Mouse (Mus musculus) embryonic facial prominence, embryonic 10.5 days (tissue): ENCODE results near the gene Ech1. TPM values are rescaled to one million over a fixed set of nuclear protein-coding genes. Genes with fewer than 3 reads are reported as not detected.

Source experiments
- DNase-seq: peaks from one replicate; pipeline ENCODE4 v3.0.0-alpha.2; 2017; ENCODE audit warnings: low spot score
- H3K27ac ChIP-seq: fragments of 300-500 bp; sonication (generic); replicated peaks from 2 replicates; pipeline ENCODE4 v1.5.1; 2016; ENCODE audit warnings: mild to moderate bottlenecking
- H3K27me3 ChIP-seq: fragments of 300-500 bp; sonication (generic); replicated peaks from 2 replicates; pipeline ENCODE4 v1.6.1; 2016; ENCODE audit warnings: low read depth, mild to moderate bottlenecking; ENCODE audit not compliant: poor library complexity, severe bottlenecking
- H3K36me3 ChIP-seq: fragments of 300-500 bp; sonication (generic); replicated peaks from 2 replicates; pipeline ENCODE4 v1.6.1; 2016; ENCODE audit warnings: mild to moderate bottlenecking, moderate library complexity
- H3K4me1 ChIP-seq: fragments of 300-500 bp; sonication (generic); 2 replicates; pipeline ENCODE4 v1.6.1; 2016
- H3K4me3 ChIP-seq: fragments of 300-500 bp; sonication (generic); 2 replicates; pipeline ENCODE4 v1.5.1; 2016; ENCODE audit warnings: mild to moderate bottlenecking, moderate library complexity
- H3K9me3 ChIP-seq: fragments of 300-500 bp; sonication (generic); 2 replicates; pipeline ENCODE4 v1.6.1; 2016; ENCODE audit warnings: mild to moderate bottlenecking
- WGBS: fragments of 180-500 bp; shearing (Covaris S2); methylation state at CpG from one replicate; pipeline ENCODE4 v1.1.7; 2016; 5-methylcytosine and 5-hydroxymethylcytosine counted together
- polyA plus RNA-seq: library from polyadenylated mRNA; unstranded; fragments of >200 nt; fragmentation: Nextera tagmentation; extraction: Ambion mirVana; gene quantifications from 2 replicates; pipeline ENCODE4 v1.2.1, GENCODE M21; 2016

The Ech1 gene
- polyA plus RNA-seq, 1 experiment from 2014 or later = 81.7 TPM

GRCm38 (mm10) chr7:28792391-28793185 is 32.4 kb upstream of the Ech1 start:
- 84% methylated on average over 14 of the region's 14 CpGs for WGBS
- Histone ChIP-seq H3K9me3 (no peaks in the 10 kb centered on the region), H3K4me1 (peaks cover 65% of the 10 kb centered on the region), H3K27me3 (no peaks in the 10 kb centered on the region), H3K27ac (peak overlapping the region; percentile 65), H3K36me3 (peaks cover 11% of the 10 kb centered on the region), H3K4me3 (no peak overlapping the region)
- DNase-seq = no peak

- Histone ChIP-seq H3K4me3 (no peak overlapping the region), H3K4me1 (peaks cover 54% of the 10 kb centered on the region), H3K27me3 (no peaks in the 10 kb centered on the region), H3K9me3 (no peaks in the 10 kb centered on the region), H3K27ac (no peak overlapping the region), H3K36me3 (peaks cover under 1% of the 10 kb centered on the region; the same call in 1 of the 2 replicates)
- DNase-seq = no peak
- 36% methylated on average over 2 of the region's 2 CpGs for WGBS
Measured at GRCm38 (mm10) chr7:28793834-28794233, 31.2 kb upstream of the Ech1 start.

DNA sequence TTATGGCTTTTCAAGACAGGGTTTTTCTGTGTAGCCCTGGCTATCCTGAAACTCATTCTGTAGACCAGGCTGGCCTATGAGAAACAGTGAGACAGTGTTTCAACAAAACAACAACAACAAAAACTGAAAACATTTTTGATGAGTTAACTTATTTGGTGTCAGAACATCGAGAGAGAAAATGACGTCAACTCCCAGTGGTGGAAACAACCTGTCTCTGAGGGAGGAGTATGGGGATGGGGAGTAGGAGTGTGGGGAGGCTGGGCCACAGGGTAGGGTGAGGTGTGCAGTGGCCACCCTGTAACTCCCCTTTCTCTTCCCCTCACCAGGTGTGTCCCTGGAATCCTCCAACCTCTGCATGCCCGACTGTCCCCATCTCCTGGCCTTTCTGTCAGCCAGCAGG is 30.5 kb upstream of the Ech1 start:
- no peak overlapping the region for H3K27ac ChIP-seq
- H3K27me3 ChIP-seq = no peaks in the 10 kb centered on the region
- no peaks in the 10 kb centered on the region for H3K9me3 ChIP-seq
- no peak for DNase-seq
- 92% methylated on average over 3 of the region's 3 CpGs for WGBS
- H3K4me1 ChIP-seq = peaks cover 48% of the 10 kb centered on the region
- H3K4me3 ChIP-seq = no peak overlapping the region
- no peaks in the 10 kb centered on the region for H3K36me3 ChIP-seq

- Histone ChIP-seq H3K36me3 (no peaks in the 10 kb centered on the region), H3K4me1 (peaks cover 34% of the 10 kb centered on the region), H3K4me3 (peak overlapping the region; percentile 44; the same call in 1 of the 2 replicates), H3K9me3 (no peaks in the 10 kb centered on the region), H3K27ac (peak overlapping the region; percentile 74), H3K27me3 (no peaks in the 10 kb centered on the region)
- 78% methylated on average over 15 of the region's 15 CpGs for WGBS
- DNase-seq = no peak
Measured at GRCm38 (mm10) chr7:28795832-28796231, 29.2 kb upstream of the Ech1 start.

DNA sequence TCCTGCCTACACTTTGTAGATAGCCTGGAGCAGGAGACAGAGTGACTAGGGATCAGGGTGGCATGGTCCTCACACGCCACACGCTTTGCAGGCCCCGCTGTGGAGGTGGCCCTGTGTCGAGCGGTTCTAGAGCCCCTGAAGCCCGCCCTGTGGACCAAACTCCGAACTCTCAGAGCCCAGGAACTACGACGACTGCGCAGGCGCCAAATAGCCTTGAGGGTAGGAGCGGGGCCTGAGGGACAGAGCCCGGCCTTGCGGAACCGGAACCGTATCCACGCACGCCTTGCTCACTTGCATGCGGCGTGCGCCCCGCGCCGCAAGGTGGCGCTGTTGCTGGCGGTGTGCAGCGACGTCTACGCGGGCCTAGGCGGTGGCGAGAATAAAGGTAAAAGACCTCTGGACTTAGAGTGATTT is 28.4 kb upstream of the Ech1 start:
- 18% methylated on average over 32 of the region's 32 CpGs for WGBS
- Histone ChIP-seq H3K4me3 (peak overlapping the region; percentile 44), H3K27me3 (no peaks in the 10 kb centered on the region), H3K27ac (peak overlapping the region; percentile 74), H3K9me3 (no peaks in the 10 kb centered on the region), H3K36me3 (no peaks in the 10 kb centered on the region), H3K4me1 (peaks cover 34% of the 10 kb centered on the region)
- DNase-seq = peak; percentile 82

DNA sequence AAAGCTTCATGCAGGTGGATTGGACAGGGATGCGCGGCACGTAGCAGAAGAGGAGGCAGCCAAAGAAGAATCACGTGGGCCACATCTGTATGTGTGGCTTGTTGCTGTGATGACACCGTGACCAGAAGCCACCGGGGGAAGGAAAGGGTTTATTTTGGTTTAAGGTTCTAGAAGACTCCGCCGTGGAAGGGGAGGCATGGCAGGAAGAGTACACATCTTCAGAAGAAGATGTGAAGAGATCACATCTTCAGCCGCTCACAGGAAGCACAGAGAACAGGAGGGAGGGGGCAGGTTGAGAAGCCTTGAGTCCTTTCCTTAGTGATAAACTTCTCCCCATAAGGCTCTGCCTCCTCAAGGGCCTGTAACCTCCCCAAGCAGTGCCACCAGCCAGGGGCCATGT is 25.0 kb upstream of the Ech1 start:
- no peak overlapping the region for H3K4me3 ChIP-seq
- no peaks in the 10 kb centered on the region for H3K36me3 ChIP-seq
- no peak for DNase-seq
- peaks cover 49% of the 10 kb centered on the region for H3K4me1 ChIP-seq
- H3K9me3 ChIP-seq = no peaks in the 10 kb centered on the region
- WGBS = 94% methylated on average over 9 of the region's 9 CpGs
- H3K27ac ChIP-seq = no peak overlapping the region
- H3K27me3 ChIP-seq = no peaks in the 10 kb centered on the region

DNA sequence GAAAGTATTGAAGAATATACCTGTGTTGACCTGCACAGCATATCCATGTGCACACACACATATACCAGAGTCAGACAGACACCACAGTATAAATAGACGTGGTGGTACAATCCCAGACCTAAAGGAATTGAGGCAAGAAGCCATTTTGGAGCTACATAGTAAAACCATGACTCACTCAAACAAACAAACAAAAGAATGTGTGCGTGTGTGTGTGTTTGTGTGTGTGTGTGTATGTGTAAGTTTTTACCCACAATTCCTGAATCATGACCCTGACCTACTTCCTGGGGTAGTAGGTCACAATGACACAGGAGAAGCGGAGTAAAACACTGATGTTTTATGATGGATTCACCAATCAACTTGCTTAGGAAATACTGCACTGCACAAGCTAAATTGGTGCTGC is 23.6 kb upstream of the Ech1 start:
- no peak overlapping the region for H3K4me3 ChIP-seq
- peak overlapping the region; percentile 86 for H3K27ac ChIP-seq
- no peaks in the 10 kb centered on the region for H3K9me3 ChIP-seq
- H3K4me1 ChIP-seq = peaks cover 42% of the 10 kb centered on the region
- H3K36me3 ChIP-seq = no peaks in the 10 kb centered on the region
- WGBS = 82% methylated on average over 3 of the region's 3 CpGs
- DNase-seq = no peak
- no peaks in the 10 kb centered on the region for H3K27me3 ChIP-seq

DNA sequence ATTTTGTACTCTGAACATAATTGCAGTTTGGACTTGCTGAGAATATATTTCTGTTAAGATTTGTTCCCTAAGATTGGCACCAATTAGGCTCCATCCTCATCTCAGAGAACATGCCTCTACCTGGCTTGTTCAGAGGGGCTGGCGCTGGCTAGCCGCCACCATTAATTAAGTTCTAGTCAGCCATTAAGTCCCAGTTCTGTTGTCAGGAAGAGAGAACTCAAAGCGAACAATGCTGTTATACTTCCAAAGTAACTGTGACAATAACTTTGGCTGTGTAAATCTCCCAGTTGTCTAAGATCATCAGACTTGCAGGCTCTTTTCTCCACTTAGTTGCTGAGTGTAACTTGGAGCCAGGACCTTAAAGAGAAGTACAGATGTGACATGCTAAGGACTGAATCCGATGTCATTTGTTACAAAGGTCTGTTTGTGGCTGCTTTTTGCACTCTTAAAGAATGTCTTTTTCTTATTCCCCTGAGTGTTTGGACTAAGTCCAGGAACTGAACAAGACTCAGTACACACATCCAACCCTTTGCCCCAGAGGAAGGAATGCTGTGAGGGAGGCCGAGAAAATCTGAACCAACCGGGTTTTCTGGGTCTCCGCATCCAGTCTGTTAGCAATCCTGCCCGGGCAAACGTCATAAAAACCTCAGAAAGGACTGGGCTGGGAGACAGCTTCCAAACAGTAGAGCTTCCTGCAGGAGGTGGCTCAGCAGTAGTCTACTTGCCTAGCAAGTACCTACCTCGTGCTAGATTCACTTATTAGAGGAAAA is 22.9 kb upstream of the Ech1 start:
- WGBS = 29% methylated on average over 10 of the region's 10 CpGs
- Histone ChIP-seq H3K4me1 (peaks cover 36% of the 10 kb centered on the region), H3K36me3 (no peaks in the 10 kb centered on the region), H3K27ac (peak overlapping the region; percentile 86), H3K9me3 (no peaks in the 10 kb centered on the region), H3K4me3 (peak overlapping the region; percentile 37), H3K27me3 (no peaks in the 10 kb centered on the region)
- DNase-seq = peak; percentile 64

DNA sequence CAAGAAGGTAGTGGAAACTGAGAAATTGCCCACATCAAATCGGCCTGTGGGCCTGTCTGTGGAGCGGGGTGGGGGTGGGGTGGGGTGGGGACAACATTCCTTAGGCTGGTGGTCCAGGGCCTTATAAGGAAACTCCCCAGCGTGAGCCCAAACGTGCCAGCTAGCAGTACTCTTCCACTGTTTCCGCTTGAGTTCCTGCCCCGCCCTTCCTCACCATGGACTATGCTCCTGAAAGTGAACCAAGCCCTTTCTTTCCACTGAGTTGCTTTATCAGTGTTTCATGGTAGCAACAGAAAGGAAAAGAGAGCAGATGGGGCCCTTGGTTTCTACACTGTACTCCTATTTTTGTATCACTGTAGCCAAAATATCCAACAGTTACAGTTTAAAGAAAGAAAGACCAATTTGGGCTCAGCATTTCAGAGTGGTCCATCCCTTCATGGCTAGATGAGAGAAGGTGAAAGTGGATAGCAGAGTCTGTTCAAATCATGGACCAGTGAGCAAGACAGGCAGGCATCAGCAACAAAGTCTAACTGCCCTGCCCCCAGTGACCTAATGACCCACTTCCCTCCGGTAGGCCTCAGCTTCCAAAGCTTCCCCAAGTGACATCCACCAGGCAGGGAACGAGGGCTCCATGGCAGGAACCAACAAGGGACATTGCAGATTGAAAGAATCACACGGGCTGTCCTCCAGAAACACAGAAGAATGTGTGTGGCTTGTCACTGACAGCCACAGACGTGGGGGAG is 22.0 kb upstream of the Ech1 start:
- 5% methylated on average over 10 of the region's 10 CpGs for WGBS
- Histone ChIP-seq H3K9me3 (no peaks in the 10 kb centered on the region), H3K4me3 (peak overlapping the region; percentile 37), H3K4me1 (peaks cover 43% of the 10 kb centered on the region), H3K36me3 (no peaks in the 10 kb centered on the region), H3K27ac (peak overlapping the region; percentile 86), H3K27me3 (no peaks in the 10 kb centered on the region)
- peak; percentile 72 for DNase-seq

- 56% methylated on average over 4 of the region's 4 CpGs for WGBS
- Histone ChIP-seq H3K9me3 (no peaks in the 10 kb centered on the region), H3K27me3 (no peaks in the 10 kb centered on the region), H3K36me3 (no peaks in the 10 kb centered on the region), H3K4me3 (no peak overlapping the region), H3K27ac (peak overlapping the region; percentile 86), H3K4me1 (peaks cover 48% of the 10 kb centered on the region)
- no peak for DNase-seq
Measured at GRCm38 (mm10) chr7:28803756-28804155, 21.3 kb upstream of the Ech1 start.

GRCm38 (mm10) chr7:28806869-28807268 is 18.1 kb upstream of the Ech1 start:
- 86% methylated on average over 4 of the region's 4 CpGs for WGBS

GRCm38 (mm10) chr7:28807641-28808220 is 17.3 kb upstream of the Ech1 start:
- peak overlapping the region; percentile 93 for H3K4me3 ChIP-seq
- WGBS = 36% methylated on average over 6 of the region's 8 CpGs

More at GRCm38 (mm10) chr7:28806869-28807268, 18.1 kb upstream of the Ech1 start:
- Histone ChIP-seq H3K4me3 (no peak overlapping the region), H3K27me3 (no peaks in the 10 kb centered on the region), H3K4me1 (peaks cover 40% of the 10 kb centered on the region), H3K9me3 (no peaks in the 10 kb centered on the region), H3K27ac (0 out of 2 replicates have a peak overlapping the region, but pooled peaks have one; percentile 35), H3K36me3 (peaks cover 2% of the 10 kb centered on the region)
- DNase-seq = no peak

More at GRCm38 (mm10) chr7:28807641-28808220, 17.3 kb upstream of the Ech1 start:
- peaks cover 11% of the 10 kb centered on the region for H3K36me3 ChIP-seq
- H3K9me3 ChIP-seq = no peaks in the 10 kb centered on the region
- H3K4me1 ChIP-seq = peaks cover 40% of the 10 kb centered on the region
- no peak for DNase-seq
- H3K27ac ChIP-seq = peak overlapping the region; percentile 100
- no peaks in the 10 kb centered on the region for H3K27me3 ChIP-seq
